Mouse (Mus musculus): ENCODE data around the gene Prrx1. TPM values are rescaled to one million over a fixed set of nuclear protein-coding genes. Genes with fewer than 3 reads are reported as not detected.

Prrx1 gene
- polyA plus RNA-seq, 1 experiment from 2014 or later: 14.2 TPM

GRCm38 (mm10) chr1:163198059-163198458, 115.5 kb downstream of the Prrx1 start:
- 85% methylated on average over 4 of the region's 4 CpGs for WGBS
- H3K4me2 ChIP-seq: no peak overlapping the region
- H3K27ac ChIP-seq (ENCODE audit: low read depth, low read length): no peak overlapping the region
- H3K36me3 ChIP-seq (ENCODE audit: control insufficient read depth, insufficient read depth, low read length): no peaks in the 10 kb centered on the region
- DNase-seq (ENCODE audit: low spot score, missing footprints) (no peak), ATAC-seq (ENCODE audit: low FRiP score) (no peak)
- H3K4me1 ChIP-seq (ENCODE audit: control insufficient read depth, insufficient read depth, low read length): no peaks in the 10 kb centered on the region
- no peak overlapping the region for H3K9ac ChIP-seq (ENCODE audit: low read length)
- no peaks in the 10 kb centered on the region for H3K27me3 ChIP-seq (ENCODE audit: control insufficient read depth, insufficient read depth, low read length)
- H3K9me3 ChIP-seq (ENCODE audit: control insufficient read depth, low read length): no peaks in the 10 kb centered on the region
- no peak overlapping the region for H3K4me3 ChIP-seq (ENCODE audit: low read depth, low read length)

Other genes with a start within 250 kb of the Prrx1 start
- gene Mroh9, start 228.0 kb downstream of the Prrx1 start, polyA plus RNA-seq (2014; fragmentation: Nextera tagmentation; extraction: Ambion mirVana): not detected in 2 replicates
- gene Gorab, start 90.0 kb upstream of the Prrx1 start, polyA plus RNA-seq (2014; fragmentation: Nextera tagmentation; extraction: Ambion mirVana): 27.9 and 28.0 TPM in 2 replicates